Mouse (Mus musculus): ENCODE measurements around the gene Sox2.

DNA sequence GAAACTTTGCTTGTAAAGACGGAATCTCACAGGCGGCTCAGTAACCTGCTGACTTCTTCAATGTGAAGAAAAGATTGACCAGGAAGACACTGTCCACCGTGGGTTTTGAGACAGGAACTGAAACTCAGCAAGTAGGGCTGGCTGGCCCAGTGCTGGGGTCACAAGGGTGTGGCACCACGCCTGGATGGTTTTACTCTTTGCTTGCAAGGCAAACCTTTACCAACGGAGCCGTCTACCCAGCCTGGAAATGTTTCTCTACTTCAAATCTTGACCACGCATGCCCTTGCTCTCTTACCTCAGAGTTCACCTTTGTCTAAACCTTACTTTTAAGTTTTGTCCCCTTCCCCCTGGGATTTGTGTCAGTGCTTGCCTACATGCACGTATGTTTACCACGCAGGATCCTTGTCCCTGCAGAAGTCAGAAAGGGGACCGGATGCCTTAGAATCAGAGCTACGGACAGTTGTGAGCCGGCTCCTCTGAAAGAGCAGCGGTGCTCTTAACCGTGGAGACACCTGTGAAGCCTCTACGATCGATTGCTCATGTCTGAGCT, 25.4 kb upstream of the Sox2 start:
- no peak for TF ChIP-seq CTCF (IDR thresholded peaks at IDR 0.05; ENCODE audit: borderline replicate concordance, insufficient read depth, low read depth, low read length)
- TF ChIP-seq POLR2A (IDR thresholded peaks at IDR 0.05; ENCODE audit: borderline replicate concordance, insufficient read depth, low read length), result no peak

All from cerebellum, adult 2 months (tissue).